Mouse (Mus musculus) heart, embryonic 14.5 days (tissue): Measurements from ENCODE around the gene Fancc. TPM values are rescaled to one million over a fixed set of nuclear protein-coding genes. Genes with fewer than 3 reads are reported as not detected.
"Not testable (repeated sequence)": the region's sequence is repeated elsewhere in the genome, so short reads cannot be mapped to it uniquely, and the experiment has no call there.

Experiments
- ATAC-seq: fragments of 200-750 bp; cut with Nextera tagmentation; 2 replicates; pipeline ENCODE4 v1.8.0; 2017; ENCODE audit warnings: low read depth, moderate TSS enrichment; ENCODE audit not compliant: insufficient number of reproducible peaks, insufficient read depth, low FRiP score
- H3K27ac ChIP-seq, 2 experiments: fragments of 200-500 bp in 1 of 2; fragments of 300-500 bp in 1 of 2; sonication (generic) in 1 of 2; replicated peaks in 1 of 2; 2 replicates each; pipeline ENCODE4 v1.5.1; 2012 to 2014; ENCODE audit warnings: low read depth in 2 of 2, low read length in 2 of 2, control low read depth in 1 of 2, mild to moderate bottlenecking in 1 of 2, mixed read lengths in 1 of 2; ENCODE audit not compliant: control insufficient read depth in 1 of 2, insufficient read depth in 1 of 2
- H3K27me3 ChIP-seq: fragments of 300-500 bp; sonication (generic); 2 replicates; pipeline ENCODE4 v1.6.1; 2014; ENCODE audit warnings: mild to moderate bottlenecking, low read length, control low read depth; ENCODE audit not compliant: control insufficient read depth, insufficient read depth
- H3K36me3 ChIP-seq: fragments of 300-500 bp; sonication (generic); 2 replicates; pipeline ENCODE4 v1.6.1; 2014; ENCODE audit warnings: mild to moderate bottlenecking, control low read depth, low read length, mixed read lengths; ENCODE audit not compliant: control insufficient read depth, insufficient read depth
- H3K4me1 ChIP-seq, 2 experiments: fragments of 200-500 bp in 1 of 2; fragments of 300-500 bp in 1 of 2; sonication (generic) in 1 of 2; 2 replicates each; pipeline ENCODE4 v1.6.1; 2012 to 2014; ENCODE audit warnings: low read length in 2 of 2, control low read depth in 1 of 2, mixed read lengths in 1 of 2; ENCODE audit not compliant: control insufficient read depth in 2 of 2, insufficient read depth in 2 of 2
- H3K4me2 ChIP-seq: fragments of 300-500 bp; sonication (generic); 2 replicates; pipeline ENCODE4 v1.6.1; 2014; ENCODE audit warnings: mild to moderate bottlenecking, low read length
- H3K4me3 ChIP-seq, 2 experiments: fragments of 200-500 bp in 1 of 2; fragments of 300-500 bp in 1 of 2; sonication (generic) in 1 of 2; 2 replicates each; pipeline ENCODE4 v1.5.1; 2012 to 2014; ENCODE audit warnings: low read length in 2 of 2, mild to moderate bottlenecking in 2 of 2, control low read depth in 1 of 2, low read depth in 1 of 2, moderate library complexity in 1 of 2; ENCODE audit not compliant: control insufficient read depth in 1 of 2, insufficient read depth in 1 of 2
- H3K9ac ChIP-seq: fragments of 300-500 bp; sonication (generic); 2 replicates; pipeline ENCODE4 v1.6.1; 2014; ENCODE audit warnings: mild to moderate bottlenecking, low read length
- H3K9me3 ChIP-seq: fragments of 300-500 bp; sonication (generic); 2 replicates; pipeline ENCODE4 v1.6.1; 2016; ENCODE audit warnings: low read length, control low read depth; ENCODE audit not compliant: control insufficient read depth
- WGBS: fragments of 180-500 bp; shearing (Covaris S2); extraction: QIAGEN DNeasy Blood & Tissue Kit; methylation state at CpG from one replicate; pipeline ENCODE4 v1.1.7; 2014; 5-methylcytosine and 5-hydroxymethylcytosine counted together
- polyA plus RNA-seq: library from polyadenylated mRNA; unstranded; fragments of >200 nt; fragmentation: Nextera tagmentation; extraction: Ambion mirVana; gene quantifications from 2 replicates; pipeline ENCODE4 v1.2.1, GENCODE M21; 2014

Fancc gene
- polyA plus RNA-seq, 1 experiment from 2014 or later = 15.5 TPM

DNA sequence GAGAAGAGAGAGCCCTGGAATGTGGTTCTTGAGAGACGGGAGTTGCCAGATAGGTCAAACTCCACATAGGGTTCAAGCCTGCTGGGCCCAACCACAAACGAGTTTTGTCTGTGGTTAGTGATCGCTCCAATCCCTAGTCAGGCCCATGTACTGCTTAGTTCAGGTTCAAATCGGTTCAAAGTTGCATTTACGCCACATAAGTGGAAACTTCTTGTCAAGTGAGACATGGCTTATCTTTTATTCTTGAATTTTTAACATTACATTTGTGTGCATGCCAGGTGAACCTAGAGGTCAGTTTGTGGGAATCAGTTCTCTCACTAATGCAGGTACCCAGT lies 65.3 kb downstream of the Fancc start:
- H3K4me3 ChIP-seq = peak overlapping the region; percentile 71 to 87
- H3K9ac ChIP-seq = peak overlapping the region; percentile 83
- no peaks in the 10 kb centered on the region for H3K9me3 ChIP-seq
- 17% methylated on average over 5 of the region's 5 CpGs for WGBS
- no peaks in the 10 kb centered on the region for H3K36me3 ChIP-seq
- H3K4me1 ChIP-seq = peaks cover 0 to 2% of the 10 kb centered on the region in 2 experiments; a peak in 1 of 4 replicates
- H3K27me3 ChIP-seq = no peaks in the 10 kb centered on the region
- H3K4me2 ChIP-seq = peak overlapping the region; percentile 77
- H3K27ac ChIP-seq = peak overlapping the region; percentile 99
- ATAC-seq = no peak

DNA sequence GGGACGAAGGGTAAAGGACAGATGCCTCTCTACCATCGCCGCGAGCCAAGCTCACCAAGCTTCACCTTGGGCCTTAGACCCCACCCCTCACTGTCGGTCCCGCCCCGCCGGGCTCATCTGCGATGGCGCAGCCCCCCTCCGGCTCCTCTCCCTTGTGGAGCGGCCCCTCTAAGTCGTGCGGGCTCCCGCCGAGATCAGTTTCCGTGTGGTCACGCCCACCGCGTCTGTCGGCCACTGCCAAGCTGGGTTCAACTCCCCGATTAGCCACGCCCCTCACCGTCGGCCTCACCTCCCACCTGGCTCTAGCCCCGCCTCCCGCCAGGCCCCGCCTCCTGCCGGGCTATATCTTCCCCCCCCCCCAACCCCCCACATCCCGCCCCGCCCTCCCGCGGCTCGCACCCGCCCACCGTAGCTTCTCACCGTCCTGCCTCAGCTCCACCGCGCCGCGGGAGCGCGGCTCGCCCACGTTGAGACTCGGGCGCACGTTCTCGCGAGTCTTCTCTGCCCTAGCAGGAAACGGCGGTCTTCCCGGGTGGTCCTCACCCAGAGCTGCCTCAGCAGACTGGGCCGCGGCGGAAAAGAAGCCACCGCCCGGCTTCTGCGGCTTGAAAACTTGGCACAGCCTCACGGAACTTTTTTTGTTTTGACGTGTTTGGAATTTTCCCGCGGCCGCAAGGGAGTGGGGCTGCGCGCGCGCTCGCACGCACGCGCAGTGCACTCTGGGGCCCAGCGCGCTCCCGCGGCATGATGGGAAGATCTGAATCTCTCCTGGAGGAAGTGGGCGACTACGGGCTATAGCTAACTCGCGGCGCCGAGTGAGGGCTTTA lies 65.8 kb downstream of the Fancc start:
- Histone ChIP-seq H3K9ac (peak overlapping the region; percentile 83), H3K27ac (peak overlapping the region; percentile 99), H3K4me1 (peaks cover 0 to 2% of the 10 kb centered on the region in 2 experiments; a peak in 1 of 4 replicates), H3K27me3 (no peaks in the 10 kb centered on the region), H3K4me3 (peak overlapping the region; percentile 71 to 87), H3K9me3 (no peaks in the 10 kb centered on the region), H3K4me2 (peak overlapping the region; percentile 77), H3K36me3 (no peaks in the 10 kb centered on the region)
- under 1% methylated on average over 80 of the region's 82 CpGs for WGBS
- peak; percentile 94 for ATAC-seq

DNA sequence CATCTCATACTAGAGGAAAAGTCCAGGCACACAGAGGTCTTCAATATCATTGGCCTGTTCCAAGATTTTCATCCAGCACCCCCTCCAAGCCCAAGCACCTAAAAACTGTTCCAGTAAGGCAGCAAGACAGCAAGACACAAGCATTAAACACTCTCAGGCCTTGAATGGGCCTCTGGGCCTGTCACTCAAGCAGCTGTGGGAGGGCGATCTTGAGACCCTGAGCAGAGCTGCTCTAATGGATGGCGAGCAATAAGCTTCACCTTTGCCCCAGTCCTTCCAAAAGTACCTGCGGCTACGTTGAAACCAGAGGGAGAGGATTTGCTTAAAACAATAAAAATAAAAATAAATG lies 66.4 kb downstream of the Fancc start:
- 1% methylated on average over 4 of the region's 4 CpGs for WGBS

DNA sequence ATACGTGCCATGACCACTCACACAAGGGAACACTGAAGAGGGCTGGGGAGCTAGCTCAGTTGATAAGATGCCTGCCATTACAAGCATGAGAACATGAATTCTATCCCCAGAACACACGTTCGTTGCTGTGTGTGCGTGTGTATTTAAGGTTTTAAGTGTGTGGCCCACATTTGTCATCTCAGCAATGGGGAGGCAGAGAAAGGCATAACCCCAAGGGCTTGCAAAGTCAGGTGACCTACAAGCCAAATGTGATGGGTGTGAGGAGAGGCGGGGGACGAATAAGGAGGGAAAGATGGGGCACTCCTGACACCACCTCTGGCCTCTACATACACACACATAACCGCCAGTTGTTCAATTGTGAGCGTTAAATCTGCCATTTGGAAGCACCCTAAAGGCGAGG lies 66.9 kb downstream of the Fancc start:
- ATAC-seq = no peak
- peak overlapping the region; percentile 73 for H3K9ac ChIP-seq
- no peaks in the 10 kb centered on the region for H3K36me3 ChIP-seq
- no peaks in the 10 kb centered on the region for H3K27me3 ChIP-seq
- no peaks in the 10 kb centered on the region for H3K9me3 ChIP-seq
- H3K4me1 ChIP-seq = peaks cover 0 to 2% of the 10 kb centered on the region in 2 experiments; a peak in 1 of 4 replicates
- H3K4me2 ChIP-seq = peak overlapping the region; percentile 77
- H3K27ac ChIP-seq = peak overlapping the region in 1 of 2 experiments; percentile 99; a peak in 1 of 4 replicates
- peak overlapping the region; percentile 71 to 87; a peak in 3 of 4 replicates for H3K4me3 ChIP-seq
- 67% methylated on average over 9 of the region's 9 CpGs for WGBS

More for the DNA sequence above, 66.4 kb downstream of the Fancc start:
- H3K27me3 ChIP-seq = no peaks in the 10 kb centered on the region
- no peaks in the 10 kb centered on the region for H3K9me3 ChIP-seq
- peak overlapping the region; percentile 71 to 87 for H3K4me3 ChIP-seq
- peak overlapping the region; percentile 73 for H3K9ac ChIP-seq
- ATAC-seq = peak; percentile 56; the same call in 1 of the 2 replicates
- H3K36me3 ChIP-seq = no peaks in the 10 kb centered on the region
- peaks cover 0 to 2% of the 10 kb centered on the region in 2 experiments; a peak in 1 of 4 replicates for H3K4me1 ChIP-seq
- peak overlapping the region; percentile 77 for H3K4me2 ChIP-seq
- H3K27ac ChIP-seq = peak overlapping the region; percentile 76 to 99

DNA sequence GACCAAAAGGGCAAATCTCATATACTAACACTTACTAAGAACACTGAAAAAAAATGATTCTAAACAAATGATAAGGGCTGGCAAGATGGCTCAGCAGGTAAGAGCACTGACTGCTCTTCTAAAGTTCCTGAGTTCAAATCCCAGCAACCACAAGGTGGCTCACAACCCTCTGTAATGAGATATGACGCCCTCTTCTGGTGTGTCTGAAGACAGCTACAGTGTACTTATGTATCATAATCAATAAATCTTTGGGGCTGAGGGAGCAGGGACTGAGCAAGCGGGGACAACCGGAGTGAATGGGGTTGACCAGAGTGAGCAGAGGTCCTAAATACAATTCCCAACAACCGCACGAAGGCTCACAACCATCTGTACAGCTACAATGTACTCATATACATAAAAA lies 68.9 kb downstream of the Fancc start:
- ATAC-seq, H3K9me3 ChIP-seq: not testable (repeated sequence)

DNA sequence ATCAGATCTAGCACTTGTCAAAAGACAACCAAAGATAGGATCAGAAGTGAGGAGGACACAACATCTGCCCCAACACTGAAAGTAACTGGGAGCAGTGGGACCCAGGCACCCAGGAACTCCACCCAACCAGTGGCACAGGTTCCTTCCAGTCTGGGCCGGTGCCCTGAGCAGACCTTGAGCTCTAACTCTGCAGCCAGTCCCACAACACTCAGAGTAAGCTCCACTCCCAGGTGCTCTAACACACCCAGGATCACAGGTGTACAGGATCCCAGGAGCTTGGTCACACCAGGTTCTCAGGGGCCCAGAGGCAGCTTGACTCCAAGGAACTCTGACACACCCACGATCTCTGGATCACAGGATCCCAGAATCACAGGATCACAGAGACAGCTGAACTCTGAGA lies 74.0 kb downstream of the Fancc start:
- Histone ChIP-seq H3K9ac (no peak overlapping the region), H3K36me3 (no peaks in the 10 kb centered on the region), H3K9me3 (no peaks in the 10 kb centered on the region), H3K27ac (no peak overlapping the region), H3K4me3 (no peak overlapping the region), H3K27me3 (no peaks in the 10 kb centered on the region), H3K4me2 (no peak overlapping the region), H3K4me1 (no peaks in the 10 kb centered on the region)
- no peak for ATAC-seq
- 100% methylated on average over 2 of the region's 2 CpGs for WGBS

More for the DNA sequence above, 68.9 kb downstream of the Fancc start:
- H3K27me3 ChIP-seq, H3K36me3 ChIP-seq, H3K27ac ChIP-seq, H3K4me3 ChIP-seq, H3K4me1 ChIP-seq, H3K4me2 ChIP-seq, H3K9ac ChIP-seq: not testable (repeated sequence)
- WGBS = 93% methylated on average over 5 of the region's 5 CpGs

DNA sequence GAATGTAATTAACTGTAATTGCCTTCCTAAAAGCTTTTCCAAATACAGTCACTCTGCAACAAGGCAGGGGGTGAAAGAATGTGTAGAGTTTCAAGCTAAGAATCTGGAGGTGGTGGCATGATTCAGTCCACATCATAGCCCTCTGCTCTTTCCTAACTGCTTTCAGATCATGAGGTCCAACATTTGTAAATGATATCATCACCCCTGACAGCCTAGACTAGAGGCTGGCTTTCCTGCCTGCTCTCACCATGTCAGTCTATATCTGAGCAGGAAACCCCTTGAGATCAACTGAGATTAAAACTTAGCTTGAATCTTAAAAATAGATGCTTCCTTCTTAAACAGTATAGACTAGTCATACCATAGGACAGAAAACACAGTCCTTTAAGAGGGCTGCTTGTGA lies 75.9 kb downstream of the Fancc start:
- Histone ChIP-seq H3K27ac (no peak overlapping the region), H3K36me3 (no peaks in the 10 kb centered on the region), H3K4me1 (no peaks in the 10 kb centered on the region), H3K4me2 (no peak overlapping the region), H3K27me3 (no peaks in the 10 kb centered on the region), H3K9me3 (no peaks in the 10 kb centered on the region), H3K4me3 (no peak overlapping the region), H3K9ac (no peak overlapping the region)
- ATAC-seq = no peak

DNA sequence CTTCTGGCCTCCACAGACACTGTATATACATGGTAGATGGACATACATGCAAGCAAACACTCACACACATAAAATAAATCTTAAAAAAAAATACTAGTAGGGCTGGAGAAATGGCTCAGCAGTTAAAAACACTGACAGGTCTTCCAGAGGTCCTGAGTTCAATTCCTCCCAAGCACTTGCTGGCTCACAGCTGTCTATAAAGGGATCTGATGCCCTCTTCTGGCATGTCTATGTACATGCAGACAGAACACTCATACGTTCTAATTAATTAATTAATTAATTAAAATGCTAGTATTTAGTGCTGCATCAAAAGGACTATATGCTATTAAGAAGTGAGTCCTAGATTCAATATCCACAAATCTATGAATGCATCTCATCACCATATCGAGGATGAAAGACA lies 78.9 kb downstream of the Fancc start:
- Histone ChIP-seq H3K4me2 (no peak overlapping the region), H3K4me3 (no peak overlapping the region), H3K9ac (no peak overlapping the region), H3K27ac (no peak overlapping the region), H3K27me3 (no peaks in the 10 kb centered on the region), H3K4me1 (no peaks in the 10 kb centered on the region), H3K36me3 (no peaks in the 10 kb centered on the region), H3K9me3 (no peaks in the 10 kb centered on the region)
- 76% methylated on average over 2 of the region's 2 CpGs for WGBS
- no peak for ATAC-seq
